Mouse (Mus musculus): ENCODE measurements around the gene Dennd1b.

GRCm38 (mm10) chr1:138920799-138921198 is 42.4 kb upstream of the Dennd1b start:
- TF ChIP-seq CTCF (IDR thresholded peaks at IDR 0.05; ENCODE audit: extremely low read depth, insufficient read depth, insufficient read length, insufficient replicate concordance) (no peak), POLR2A (IDR thresholded peaks at IDR 0.05; ENCODE audit: low read depth, low read length) (no peak)
